Mouse (Mus musculus) heart, postnatal 36 days (tissue): ENCODE results near the gene Gm21650. TPM values are rescaled to one million over a fixed set of nuclear protein-coding genes. Genes with fewer than 3 reads are reported as not detected.
"Not testable (repeated sequence)": the region's sequence is repeated elsewhere in the genome, so short reads cannot be mapped to it uniquely, and the experiment has no call there.

Source experiments
- DNase-seq, 2 experiments: peaks; one replicate each; pipeline ENCODE4 v3.0.0; 2021 to 2022
- intact Hi-C: fragments of 180-260 bp; cut with DNase I; formaldehyde crosslinking; loops from one replicate; pipeline ENCODE4 v1.15.1; 2025
- total RNA-seq, 2 experiments: library from RNA; stranded (reverse); gene quantifications; 2 replicates each; pipeline ENCODE4 v1.2.3; 2021

The Gm21650 gene
- total RNA-seq = not detected

DNA sequence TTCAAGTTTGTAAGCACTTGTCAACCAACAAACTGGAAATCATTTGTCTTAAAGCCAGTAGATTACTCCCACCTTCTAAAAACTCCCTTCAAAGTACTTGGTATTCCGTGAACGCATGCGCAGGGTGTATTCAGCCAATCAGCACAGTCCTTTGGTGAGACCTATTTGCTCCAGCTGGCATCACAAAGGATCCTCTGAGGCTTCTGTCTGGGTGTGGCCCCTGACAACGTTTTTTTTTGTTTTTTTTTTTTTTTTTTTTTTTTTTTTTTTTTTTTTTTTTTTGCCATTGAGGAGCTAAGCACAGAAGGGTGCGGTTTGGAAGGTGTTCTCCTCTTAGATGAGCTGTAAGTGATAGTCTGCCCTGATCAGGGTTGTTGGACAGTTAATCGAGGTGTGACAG is at the start of gene Gm21650:
TSS of gene Gm21650 (plus strand) at position 301 of the 400 bp plus-strand sequence.
- DNase-seq, intact Hi-C loops: not testable (repeated sequence)
